Mouse (Mus musculus): ENCODE measurements around the gene Cerk.

- no peak for TF ChIP-seq POLR2A (IDR thresholded peaks at IDR 0.05; ENCODE audit: control insufficient read depth, low read depth, low read length)
- TF ChIP-seq CTCF (IDR thresholded peaks at IDR 0.05; ENCODE audit: control insufficient read depth, insufficient read depth, insufficient replicate concordance, low read depth, low read length): no peak
Observed at GRCm38 (mm10) chr15:86091201-86091997, 94.5 kb downstream of the Cerk start.
